Mouse (Mus musculus): ENCODE results near the gene 4930503B20Rik. TPM values are rescaled to one million over a fixed set of nuclear protein-coding genes. Genes with fewer than 3 reads are reported as not detected.

Gene 4930503B20Rik
- total RNA-seq, 4 experiments from 2014 or later = not detected

DNA sequence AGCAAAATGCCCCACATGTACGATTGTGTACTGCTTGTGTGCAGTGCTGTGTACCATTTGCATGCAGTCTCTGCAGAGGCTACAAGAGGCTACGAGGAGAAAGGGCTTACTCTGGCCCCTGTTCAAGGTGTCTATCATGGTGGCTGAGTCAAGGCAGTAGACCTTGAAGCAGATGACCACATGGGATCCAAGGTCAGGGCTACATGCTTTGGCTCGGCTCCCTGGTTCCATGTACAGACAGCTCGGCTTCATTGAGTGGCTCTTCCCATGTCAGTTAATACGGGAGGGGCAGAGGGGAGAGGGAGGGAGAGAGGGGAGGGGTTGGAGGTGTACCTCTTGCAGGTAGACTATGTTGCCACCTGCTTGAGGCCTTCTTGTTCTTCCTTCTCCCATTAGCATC is 1.3 kb upstream of the 4930503B20Rik start:
- DNase-seq (ENCODE audit: low spot score in 2 of 2) = no peak

GRCm38 (mm10) chr3:146650716-146651115 is 401 bp downstream of the 4930503B20Rik start:
- DNase-seq (ENCODE audit: low spot score in 2 of 2) = no peak

DNA sequence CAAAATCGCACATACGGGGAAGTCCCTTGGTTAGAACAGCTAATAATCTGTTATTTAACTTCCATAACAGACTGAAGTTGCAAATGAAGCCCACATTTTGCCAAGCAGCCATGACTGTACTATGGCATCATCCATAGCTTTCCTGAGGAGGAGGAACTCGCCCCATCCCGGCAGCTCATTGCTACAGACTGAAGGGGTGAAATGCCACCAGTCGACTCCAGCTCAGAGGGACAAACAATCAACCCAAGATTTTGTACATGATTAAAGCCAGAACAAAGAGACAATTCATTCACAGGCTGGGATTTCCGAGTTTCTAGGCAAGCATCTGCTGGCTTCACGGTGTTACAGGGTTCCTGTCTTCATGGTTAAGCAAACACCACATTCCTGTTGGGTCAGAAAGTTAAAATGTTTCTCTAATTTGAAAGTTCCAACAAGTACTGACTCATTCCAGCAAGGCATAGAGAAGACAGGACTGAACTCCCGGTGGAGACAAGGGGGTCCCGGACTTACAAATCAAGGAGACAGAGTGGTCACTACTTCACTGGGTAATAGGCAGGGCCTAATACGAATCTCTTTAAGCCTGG is 1.7 kb downstream of the 4930503B20Rik start:
- DNase-seq (ENCODE audit: low spot score in 2 of 2) = no peak

DNA sequence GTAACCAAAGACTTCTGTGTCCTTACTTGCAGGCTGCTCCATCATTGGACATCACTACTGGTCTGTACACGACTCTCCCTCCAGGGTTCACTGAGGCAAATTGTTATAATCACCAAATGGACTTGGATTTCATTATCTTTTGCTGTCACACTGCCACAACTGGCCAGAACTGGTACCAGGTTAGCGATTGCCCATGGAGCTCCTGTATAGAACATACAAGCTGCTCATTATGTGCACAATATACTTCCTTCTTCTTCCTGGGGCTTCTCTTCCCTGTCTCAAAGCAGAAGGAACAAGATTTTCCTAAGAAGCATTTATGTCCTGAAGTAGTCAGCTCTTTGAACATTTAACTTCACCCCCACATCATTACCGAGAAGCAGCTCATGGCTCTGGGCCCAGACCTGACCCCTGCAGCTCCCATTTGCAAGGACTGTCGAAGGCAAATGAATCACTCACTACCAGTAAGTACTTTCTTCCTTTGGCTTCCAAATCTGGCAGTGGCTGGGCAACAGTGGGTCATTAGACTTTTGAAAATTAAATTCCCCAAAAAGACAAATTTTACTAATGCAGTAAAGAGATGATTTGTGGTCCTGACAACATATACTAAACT is 9.2 kb downstream of the 4930503B20Rik start:
- no peak for DNase-seq (ENCODE audit: low spot score in 2 of 2)

DNA sequence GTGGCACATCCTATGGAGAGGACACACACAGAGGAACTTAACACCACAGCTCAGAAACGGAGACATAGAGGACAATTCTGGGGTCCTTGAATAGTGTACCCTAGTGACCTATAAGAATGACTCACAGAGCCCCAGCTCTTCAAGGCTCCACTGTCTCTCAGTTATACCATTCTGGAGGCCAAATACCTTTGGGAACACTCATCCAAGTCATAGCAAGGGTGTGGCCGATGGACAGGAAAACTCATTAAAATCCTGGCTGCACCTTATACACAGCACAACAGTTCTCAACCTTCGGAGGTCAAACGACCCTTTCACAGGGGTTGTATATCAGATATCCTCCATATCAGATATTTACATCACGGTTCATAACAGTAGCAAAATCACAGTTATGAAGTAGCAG is 18.6 kb downstream of the 4930503B20Rik start:
- no peak for DNase-seq (ENCODE audit: low spot score in 2 of 2)

- DNase-seq (ENCODE audit: low spot score in 2 of 2) = no peak
Measured at GRCm38 (mm10) chr3:146628227-146628982, 22.7 kb downstream of the 4930503B20Rik start.

DNA sequence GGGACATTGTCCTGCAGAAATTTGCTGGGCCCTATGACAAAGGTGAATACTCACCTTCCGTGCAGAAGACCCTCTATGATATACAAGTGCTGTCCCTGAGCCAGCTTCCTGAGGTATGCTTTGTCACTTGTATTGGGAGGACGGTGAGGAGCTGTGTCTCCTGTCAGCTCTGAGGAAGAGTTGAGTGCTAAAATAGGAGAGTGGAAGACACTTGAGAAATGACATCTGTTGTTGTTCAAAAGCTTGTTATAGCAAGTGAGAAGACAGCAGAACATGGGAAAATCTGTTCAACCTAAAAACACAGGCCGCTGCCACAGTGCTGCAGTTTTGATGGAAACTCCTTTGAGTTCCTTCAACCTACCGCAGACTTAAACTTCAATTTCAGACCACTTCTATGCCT is 25.4 kb downstream of the 4930503B20Rik start:
- DNase-seq (ENCODE audit: low spot score in 2 of 2) = peak in 1 of 2 experiments; percentile 40

- DNase-seq (ENCODE audit: low spot score in 2 of 2) = peak in 1 of 2 experiments; percentile 67
Measured at GRCm38 (mm10) chr3:146621966-146622365, 29.2 kb downstream of the 4930503B20Rik start.

DNA sequence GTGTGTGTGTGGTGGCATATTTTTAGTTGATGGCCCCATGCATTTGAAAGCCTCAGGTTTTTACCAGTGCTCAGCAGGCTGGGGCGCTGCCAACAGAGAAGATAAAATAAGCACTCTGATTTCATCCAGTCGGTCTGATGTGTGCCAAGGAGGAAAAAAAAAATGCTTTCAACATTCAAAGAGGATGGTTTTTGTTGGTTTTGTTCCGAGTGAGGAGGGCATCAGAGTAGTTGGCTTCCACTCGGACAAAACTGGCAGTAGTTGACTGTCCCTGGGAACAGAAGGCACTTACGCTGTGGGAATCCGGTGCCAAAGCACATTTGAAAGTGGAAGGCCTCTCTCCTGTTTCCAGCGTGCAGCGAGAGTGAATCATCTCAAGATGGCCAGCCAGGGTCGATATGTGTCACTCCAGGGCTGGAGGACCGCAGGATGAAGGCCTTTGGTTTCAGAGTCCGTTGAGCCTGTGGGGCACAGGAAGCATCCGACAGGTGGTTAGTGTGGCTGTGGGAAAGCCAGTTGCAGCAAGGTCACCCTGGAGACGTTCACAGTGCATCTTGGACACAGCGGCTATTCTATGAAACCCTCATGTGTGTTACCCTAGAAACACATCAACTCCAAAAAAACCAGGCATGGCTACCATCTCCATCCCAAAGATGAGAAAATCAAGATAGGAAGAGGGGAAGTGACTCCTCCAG is 30.4 kb downstream of the 4930503B20Rik start:
- peak; percentile 49 to 92 for DNase-seq (ENCODE audit: low spot score in 2 of 2)

DNA sequence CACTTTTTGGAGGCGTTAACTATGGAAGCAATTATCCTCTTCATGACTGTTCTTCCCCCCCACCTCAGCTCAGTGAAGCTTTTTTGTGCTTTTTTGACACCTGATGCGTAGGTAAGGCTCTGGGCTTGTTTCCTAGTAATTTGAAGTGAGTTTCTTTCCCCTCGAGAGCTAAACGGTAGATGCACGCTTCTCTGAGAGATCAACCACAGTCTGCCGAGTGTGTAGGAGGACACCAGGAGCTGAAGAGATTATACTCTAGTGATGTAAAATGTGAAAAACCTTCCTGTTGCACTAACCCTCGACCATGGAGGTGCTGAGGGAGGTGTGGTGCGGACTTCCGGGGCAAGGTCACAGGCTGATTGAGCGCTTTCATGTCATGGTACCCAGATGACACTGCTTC is 31.0 kb downstream of the 4930503B20Rik start:
- DNase-seq (ENCODE audit: low spot score in 2 of 2) = peak; percentile 45 to 81

DNA sequence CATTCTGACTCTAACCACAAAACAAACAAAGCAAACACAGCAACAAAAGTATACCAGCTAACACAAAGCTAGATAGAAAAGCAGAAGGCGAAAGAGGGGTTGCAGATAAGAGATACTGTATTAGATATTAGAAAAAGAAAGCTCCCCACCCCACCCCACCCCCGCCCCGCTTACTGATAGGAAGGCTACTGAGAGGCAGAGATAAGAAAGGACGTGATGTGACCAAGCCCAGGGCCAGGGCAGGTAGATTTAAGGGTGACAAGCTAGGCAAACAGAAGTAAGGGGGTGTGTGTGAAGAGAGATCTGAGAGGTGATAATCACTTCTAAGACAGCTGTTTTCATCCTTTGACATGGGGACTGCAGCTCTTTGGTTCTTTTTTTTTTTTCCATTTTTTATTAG is 32.8 kb downstream of the 4930503B20Rik start:
- no peak for DNase-seq (ENCODE audit: low spot score in 2 of 2)

DNA sequence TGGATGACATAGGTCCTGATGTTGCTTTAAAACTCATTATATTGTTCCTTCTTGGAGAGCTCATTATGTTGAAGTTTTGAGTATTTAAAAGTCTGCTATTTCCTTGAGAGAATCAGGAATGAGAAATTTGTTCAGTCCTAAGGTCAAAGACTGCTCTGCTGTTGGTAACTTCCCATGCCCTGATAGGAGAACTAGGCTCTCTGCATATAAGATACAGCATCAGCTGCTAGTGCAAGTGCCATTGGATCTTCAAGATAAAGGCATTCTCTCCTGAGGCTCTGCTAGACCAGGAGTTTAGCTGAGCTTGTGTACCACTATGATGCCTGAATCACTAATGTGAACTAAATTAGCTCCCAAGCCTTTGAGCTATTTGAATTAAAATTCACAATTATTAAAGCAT is 33.2 kb downstream of the 4930503B20Rik start:
- no peak for DNase-seq (ENCODE audit: low spot score in 2 of 2)

- no peak for DNase-seq (ENCODE audit: low spot score in 2 of 2)
Measured at GRCm38 (mm10) chr3:146616533-146617283, 34.4 kb downstream of the 4930503B20Rik start.

DNA sequence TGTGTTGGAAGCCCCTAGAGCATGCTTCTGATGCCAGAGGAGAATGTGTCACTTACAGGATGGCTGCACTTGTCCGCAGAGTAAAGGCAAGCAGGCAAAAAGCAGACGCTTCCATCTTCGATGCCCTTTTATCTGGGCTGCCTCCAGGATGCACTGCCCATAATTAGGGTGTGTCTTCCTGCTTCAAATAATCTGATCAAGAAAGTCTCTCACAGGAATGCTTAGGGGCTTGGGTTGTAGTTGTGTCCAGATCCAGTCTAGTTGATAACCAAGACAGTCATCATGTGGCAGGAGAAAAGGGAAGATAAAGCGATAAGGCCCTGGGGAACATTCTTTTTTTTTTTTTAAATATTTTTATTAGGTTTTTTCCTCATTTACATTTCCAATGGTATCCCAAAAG is 35.6 kb downstream of the 4930503B20Rik start, which contains the start of gene Dnase2b:
Gene Dnase2b, minus strand, starts transcription at position 101 of the 400 bp plus-strand sequence.
- DNase-seq (ENCODE audit: low spot score in 2 of 2) = no peak

- no peak for DNase-seq (ENCODE audit: low spot score in 2 of 2)
Measured at GRCm38 (mm10) chr3:146611821-146612220, 39.3 kb downstream of the 4930503B20Rik start.

- no peak for DNase-seq (ENCODE audit: low spot score in 2 of 2)
Measured at GRCm38 (mm10) chr3:146611261-146611660, 39.9 kb downstream of the 4930503B20Rik start.

- DNase-seq (ENCODE audit: low spot score in 2 of 2) = peak in 1 of 2 experiments; percentile 51
Measured at GRCm38 (mm10) chr3:146610322-146610721, 40.8 kb downstream of the 4930503B20Rik start.

DNA sequence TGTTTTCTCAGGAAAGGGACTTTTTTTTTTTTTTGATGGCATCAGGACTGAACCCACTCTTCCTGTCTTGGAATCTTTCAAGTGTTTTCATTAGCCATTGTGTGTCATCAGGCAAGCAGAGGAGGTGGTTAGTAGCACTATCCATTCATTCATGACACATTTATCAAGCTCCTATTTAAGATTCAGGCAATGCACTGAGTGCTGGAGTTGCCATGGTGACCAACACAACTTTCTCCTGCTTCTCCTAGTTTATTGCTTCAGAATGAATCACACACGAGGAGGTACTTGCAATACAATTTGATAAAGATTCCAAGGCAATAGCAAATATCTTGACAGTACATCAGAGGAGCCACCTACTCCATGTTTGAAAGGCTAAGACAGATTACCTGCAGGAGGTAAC is 43.7 kb downstream of the 4930503B20Rik start:
- DNase-seq (ENCODE audit: low spot score in 2 of 2) = peak in 1 of 2 experiments; percentile 83

DNA sequence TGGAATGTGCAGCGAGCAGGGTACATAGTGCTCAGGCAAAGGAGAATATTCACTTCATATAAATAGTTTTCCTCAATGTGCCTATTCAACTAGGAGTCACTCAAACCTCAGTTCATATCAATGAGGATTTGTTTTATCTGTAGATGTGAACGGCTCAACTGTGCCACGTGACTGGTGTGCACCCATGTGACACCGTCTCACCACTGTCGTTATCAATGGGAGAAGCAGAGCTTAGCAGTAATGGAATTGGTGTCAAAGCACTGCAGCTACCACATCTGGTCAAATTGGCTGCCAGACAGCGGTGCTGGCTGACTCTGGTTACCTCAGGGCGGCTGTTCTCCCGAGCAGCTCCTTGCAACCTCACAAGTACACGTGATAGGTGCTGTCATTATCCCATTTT is 46.5 kb downstream of the 4930503B20Rik start:
- no peak for DNase-seq (ENCODE audit: low spot score in 2 of 2)

DNA sequence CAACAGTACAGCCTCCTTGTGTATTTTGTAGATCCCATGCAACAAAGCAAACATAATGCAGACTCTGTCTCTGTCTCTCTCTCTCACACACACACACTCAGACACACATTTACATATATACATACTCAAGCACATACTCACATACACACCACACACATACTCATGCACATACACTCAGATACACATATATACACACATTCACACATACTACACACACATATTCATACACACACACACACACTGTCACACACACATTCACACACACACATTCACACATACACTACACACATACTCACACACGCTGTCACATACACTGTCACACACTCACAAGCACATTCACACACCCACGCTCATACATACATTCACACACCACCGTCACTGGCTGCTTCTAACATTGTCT is 48.6 kb downstream of the 4930503B20Rik start:
- DNase-seq (ENCODE audit: low spot score in 2 of 2) = no peak

DNA sequence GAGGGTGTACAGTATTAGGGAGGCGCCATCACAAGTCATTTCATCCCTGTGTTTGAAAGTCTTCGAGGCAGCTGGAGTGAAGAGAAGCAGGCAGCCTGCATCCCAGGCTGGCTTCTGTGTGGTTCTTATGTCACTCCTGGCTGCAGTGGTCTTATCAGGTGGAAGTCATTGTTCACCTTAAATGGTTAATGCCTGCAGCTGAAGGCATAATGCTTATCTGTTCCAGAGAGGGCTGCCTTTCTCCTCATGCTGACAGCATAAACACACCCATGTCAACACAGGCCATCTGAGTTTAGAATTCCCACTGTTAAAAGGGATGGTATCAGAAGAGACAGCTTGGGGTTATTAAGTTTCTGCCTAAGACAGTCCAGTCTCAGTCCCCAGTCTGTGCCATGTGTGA is 49.9 kb downstream of the 4930503B20Rik start:
- DNase-seq (ENCODE audit: low spot score in 2 of 2) = no peak
